In the genomic region with DNA sequence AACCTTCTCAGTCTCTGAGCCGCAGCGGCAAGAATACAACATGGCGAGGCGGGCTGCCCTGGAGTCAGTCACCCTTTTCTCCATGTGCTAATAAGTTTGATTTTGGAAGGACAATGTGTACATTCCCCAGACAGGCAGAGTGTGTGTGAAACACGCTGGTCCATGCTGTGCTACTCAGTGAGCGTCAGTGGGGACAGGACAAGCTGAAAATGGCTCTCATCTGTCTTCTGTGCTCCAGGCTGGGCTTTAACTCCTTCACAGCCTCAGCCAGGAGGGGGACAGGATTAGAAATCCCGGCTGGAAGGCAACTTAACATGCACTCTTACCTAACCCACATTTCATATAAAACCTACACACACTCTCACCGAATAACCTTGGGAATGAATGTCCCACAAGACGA, we compare ENCODE assay signal across 13 mouse cellular contexts.
DNase-seq lines count a peak whose midpoint lies in the region; ATAC-seq and TF ChIP-seq lines count a peak whose summit lies in the region.
"Had no signal": no experiment of that assay in that cellular context is flagged by ENCODE, and none has a peak within 500 bp of the region (broad histone marks: within the 10 kb centered on the region; RNA-seq: fewer than 3 reads in every experiment).

No protein-coding gene starts in this region.

- no peak for DNase-seq in layer of hippocampus, adult 2 months (ENCODE audit: low spot score in 2 of 2)
- DNase-seq in layer of hippocampus, adult 8-10 months (ENCODE audit: low spot score in 2 of 2), result no peak
- DNase-seq in embryo, embryonic 11 days, result peak; percentile 64
- DNase-seq in spleen, postnatal 36 days (ENCODE audit: low spot score in 2 of 2), result no peak
- no peak for DNase-seq in cerebellum, adult 2 months
- DNase-seq in lung, postnatal 14 days, result no peak
- DNase-seq: kidney, postnatal 10 days had no signal

- peak overlapping the region; percentile 66 for H3K27ac ChIP-seq in layer of hippocampus, adult 2 months
- peak overlapping the region; percentile 93 for H3K27ac ChIP-seq in hindbrain, embryonic 12.5 days
- H3K27ac ChIP-seq in midbrain, embryonic 16.5 days (ENCODE audit: low read length), result peak overlapping the region; percentile 93
- no peak overlapping the region for H3K27ac ChIP-seq in cerebellum, adult 2 months (ENCODE audit: insufficient read depth, low read length)
- H3K27ac ChIP-seq: heart, embryonic 13.5 days; liver, embryonic 15.5 days had no signal

- H3K9me3 ChIP-seq in hindbrain, embryonic 12.5 days (replicated peaks), result no peaks in the 10 kb centered on the region
- H3K9me3 ChIP-seq in midbrain, embryonic 16.5 days (replicated peaks; ENCODE audit: control insufficient read depth, low read length, poor library complexity, severe bottlenecking), result no peaks in the 10 kb centered on the region
- H3K9me3 ChIP-seq: heart, embryonic 13.5 days; liver, embryonic 15.5 days had no signal

- 0 out of 2 replicates have a peak, but pooled peaks cover 5% of the 10 kb centered on the region for H3K27me3 ChIP-seq in hindbrain, embryonic 12.5 days
- no peaks in the 10 kb centered on the region for H3K27me3 ChIP-seq in midbrain, embryonic 16.5 days (ENCODE audit: control insufficient read depth, insufficient read depth, low read depth, low read length)
- no peaks in the 10 kb centered on the region; the same call in 1 of the 2 replicates for H3K27me3 ChIP-seq in cerebellum, adult 2 months (ENCODE audit: control insufficient read depth, insufficient read depth, low read length)
- H3K27me3 ChIP-seq: heart, embryonic 13.5 days; liver, embryonic 15.5 days; Patski had no signal

- H3K9ac ChIP-seq in hindbrain, embryonic 12.5 days, result no peak overlapping the region
- peak overlapping the region; percentile 63 for H3K9ac ChIP-seq in midbrain, embryonic 16.5 days (ENCODE audit: low read depth, low read length)
- H3K9ac ChIP-seq: heart, embryonic 13.5 days; liver, embryonic 15.5 days had no signal

- TF ChIP-seq POLR2A in cerebellum, adult 2 months (IDR thresholded peaks at IDR 0.05; ENCODE audit: borderline replicate concordance, insufficient read depth, low read length), result no peak

- ATAC-seq in hindbrain, embryonic 12.5 days (ENCODE audit: low FRiP score), result peak; percentile 86
- peak; percentile 50 for ATAC-seq in midbrain, embryonic 16.5 days
- ATAC-seq: Patski had no signal

- H3K36me3 ChIP-seq in hindbrain, embryonic 12.5 days, result no peaks in the 10 kb centered on the region
- H3K36me3 ChIP-seq in midbrain, embryonic 16.5 days (ENCODE audit: control insufficient read depth, insufficient read depth, low read length), result no peaks in the 10 kb centered on the region

- peak overlapping the region; percentile 40 for H3K4me3 ChIP-seq in layer of hippocampus, adult 2 months
- H3K4me3 ChIP-seq in hindbrain, embryonic 12.5 days, result 0 out of 2 replicates have a peak overlapping the region, but pooled peaks have one; percentile 7
- peak overlapping the region; percentile 27 for H3K4me3 ChIP-seq in midbrain, embryonic 16.5 days (ENCODE audit: low read depth, low read length)
- H3K4me3 ChIP-seq in cerebellum, adult 2 months (replicated peaks; ENCODE audit: insufficient read depth, low read depth, low read length), result no peak overlapping the region
- H3K4me3 ChIP-seq: heart, embryonic 13.5 days; liver, embryonic 15.5 days; myocyte had no signal

- peak overlapping the region; percentile 41 for H3K4me2 ChIP-seq in hindbrain, embryonic 12.5 days (replicated peaks)
- peak overlapping the region; percentile 63 for H3K4me2 ChIP-seq in midbrain, embryonic 16.5 days (ENCODE audit: low read length)
- H3K4me2 ChIP-seq: heart, embryonic 13.5 days; liver, embryonic 15.5 days had no signal

- WGBS in hindbrain, embryonic 12.5 days, result 14% methylated on average over 9 of the region's 9 CpGs
- WGBS in midbrain, embryonic 16.5 days, result 12% methylated on average over 9 of the region's 9 CpGs
- 13% methylated on average over 9 of the region's 9 CpGs for WGBS in cerebellum, adult 2 months

- no peak for TF ChIP-seq CTCF in layer of hippocampus, adult 2 months (conservative IDR thresholded peaks at IDR 0.05)
- no peak for TF ChIP-seq CTCF in cerebellum, adult 2 months (IDR thresholded peaks at IDR 0.05; ENCODE audit: borderline replicate concordance, insufficient read depth, low read depth, low read length)

- H3K4me1 ChIP-seq in hindbrain, embryonic 12.5 days, result peaks cover 27% of the 10 kb centered on the region
- H3K4me1 ChIP-seq in midbrain, embryonic 16.5 days (ENCODE audit: control insufficient read depth, insufficient read depth, low read length), result peaks cover 39% of the 10 kb centered on the region
- no peaks in the 10 kb centered on the region for H3K4me1 ChIP-seq in cerebellum, adult 2 months (ENCODE audit: control insufficient read depth, insufficient read depth, low read length)
- H3K4me1 ChIP-seq: liver, embryonic 15.5 days had no signal
